Mouse (Mus musculus) central nervous system, embryonic 18 days (tissue): ENCODE results near the gene Pex7. TPM values are rescaled to one million over a fixed set of nuclear protein-coding genes. Genes with fewer than 3 reads are reported as not detected.

ENCODE experiments used
- polyA plus RNA-seq: library from polyadenylated mRNA; depleted of rRNA; stranded (reverse); fragments of >200 nt; gene quantifications from 2 replicates; pipeline ENCODE4 v1.2.3, GENCODE M21; 2012; rRNA removed

The Pex7 gene
- 29.2 and 35.2 TPM in 2 replicates for polyA plus RNA-seq

GRCm38 (mm10) chr10:19907246-19907804, at the start of gene Pex7:
TSS of gene Pex7 (minus strand) at chr10:19907689.

GRCm38 (mm10) chr10:19934384-19935294, 27.1 kb upstream of the Pex7 start, which contains the start of gene Map3k5:
TSS of gene Map3k5 (plus strand) at chr10:19934472.

GRCm38 (mm10) chr10:19850998-19851691, 56.3 kb downstream of the Pex7 start, which contains the start of gene Slc35d3:
TSS of gene Slc35d3 (minus strand) at chr10:19851459.

Other genes with a start within 250 kb of the Pex7 start
- 0.27 and 0.47 TPM in 2 replicates for gene Il20ra, start 195.1 kb downstream of the Pex7 start, polyA plus RNA-seq
- 2.8 and 4.6 TPM in 2 replicates for gene Slc35d3, start 56.2 kb downstream of the Pex7 start, polyA plus RNA-seq
- 3.6 and 3.7 TPM in 2 replicates for gene Map3k5, start 26.8 kb upstream of the Pex7 start, polyA plus RNA-seq
- 7.4 and 8.8 TPM in 2 replicates for gene Map7, start 240.8 kb upstream of the Pex7 start, polyA plus RNA-seq